Mouse (Mus musculus) gastrocnemius, adult 18-20 months (tissue): ENCODE data around the gene Slc16a10. TPM values are rescaled to one million over a fixed set of nuclear protein-coding genes. Genes with fewer than 3 reads are reported as not detected.

ENCODE experiments used
- DNase-seq: peaks from one replicate; pipeline ENCODE4 v3.0.0; 2021; ENCODE audit warnings: low spot score
- long read RNA-seq, 2 experiments: library from polyadenylated mRNA; stranded (forward); transcript quantifications; one replicate each; pipeline ENCODE4 v2.0.0; 2021
- total RNA-seq, 2 experiments: library from RNA; stranded (reverse); gene quantifications; 2 replicates each; pipeline ENCODE4 v1.2.3; 2021

Gene Slc16a10
- total RNA-seq, result 10 to 100 TPM; 44.1 to 46.2 TPM
- long read RNA-seq, experiment 1, full-length matches to known transcripts, result 92 of 129 reads
- long read RNA-seq, experiment 1, partial matches to known transcripts, result 5 of 129 reads
- long read RNA-seq, experiment 1, other reads (novel, unspliced or antisense), result 32 of 129 reads
- long read RNA-seq, experiment 2, full-length matches to known transcripts, result 56 of 88 reads
- long read RNA-seq, experiment 2, partial matches to known transcripts, result 7 of 88 reads
- long read RNA-seq, experiment 2, other reads (novel, unspliced or antisense), result 25 of 88 reads

GRCm38 (mm10) chr10:40141864-40142523, at the start of gene Slc16a10:
TSS of gene Slc16a10 (minus strand) at chr10:40142258.
- peak; percentile 96 for DNase-seq

GRCm38 (mm10) chr10:40191338-40191979, 49.4 kb upstream of the Slc16a10 start:
- DNase-seq, result no peak

DNA sequence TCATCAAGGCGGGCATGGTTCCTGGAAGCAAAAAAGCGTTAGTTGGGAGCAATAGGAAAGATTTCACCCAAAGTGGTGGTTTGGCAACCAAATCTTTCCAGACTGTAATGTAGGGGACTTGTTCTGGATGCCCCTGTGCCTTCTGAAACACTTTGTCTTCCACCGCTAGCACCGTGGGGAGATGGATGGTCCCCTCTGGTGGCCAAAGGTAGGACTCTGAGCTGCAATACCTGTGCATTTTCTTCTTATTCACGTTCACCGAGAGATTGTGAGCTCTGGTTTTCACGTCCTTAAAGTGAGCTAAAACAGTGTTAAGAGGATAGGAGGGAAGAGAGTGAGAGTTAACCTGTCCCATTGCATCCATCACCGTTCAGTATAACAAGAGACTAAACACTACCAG, 48.8 kb upstream of the Slc16a10 start:
- no peak for DNase-seq

DNA sequence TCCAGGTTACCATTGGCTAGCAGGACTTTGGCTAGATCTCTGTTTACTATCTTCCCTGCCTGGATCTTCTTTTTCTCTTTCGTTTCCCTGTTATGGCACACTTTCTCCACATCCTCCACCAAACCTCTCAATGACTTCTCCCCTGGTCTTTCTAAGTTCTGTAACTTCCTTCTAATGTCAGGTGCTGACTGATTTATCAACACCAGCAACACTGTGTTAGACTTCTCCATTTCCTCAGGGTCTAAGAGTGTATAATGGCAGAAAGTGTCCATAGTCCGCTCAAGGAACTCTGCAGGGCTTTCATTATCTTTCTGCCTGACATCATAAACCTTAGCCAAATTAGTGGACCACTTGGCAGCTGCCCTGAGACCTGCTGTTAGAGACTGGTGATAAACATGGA, 47.6 kb upstream of the Slc16a10 start:
- no peak for DNase-seq

- DNase-seq, result peak; percentile 89
These were observed 46.8 kb upstream of the Slc16a10 start for GRCm38 (mm10) chr10:40188831-40189230.

DNA sequence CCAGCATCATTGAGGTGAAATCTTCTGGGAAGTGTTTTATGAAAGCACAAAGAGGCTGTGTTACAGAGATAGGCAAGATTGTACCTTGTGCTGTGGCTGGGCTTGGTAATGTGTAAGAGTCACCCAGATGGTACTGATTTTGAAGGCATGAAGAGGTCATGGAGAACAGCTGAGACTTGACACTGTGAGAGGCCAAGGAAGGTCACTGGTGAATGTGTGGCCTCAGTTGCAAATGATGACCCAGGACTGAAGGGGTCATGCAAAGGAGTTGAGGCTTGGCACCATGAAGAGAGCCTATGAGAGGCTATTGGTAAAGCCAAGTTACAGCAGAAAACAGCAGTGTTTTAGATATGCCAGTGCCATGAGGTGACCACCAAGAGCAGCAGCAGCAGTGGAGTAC, 43.9 kb upstream of the Slc16a10 start:
- DNase-seq, result no peak

DNA sequence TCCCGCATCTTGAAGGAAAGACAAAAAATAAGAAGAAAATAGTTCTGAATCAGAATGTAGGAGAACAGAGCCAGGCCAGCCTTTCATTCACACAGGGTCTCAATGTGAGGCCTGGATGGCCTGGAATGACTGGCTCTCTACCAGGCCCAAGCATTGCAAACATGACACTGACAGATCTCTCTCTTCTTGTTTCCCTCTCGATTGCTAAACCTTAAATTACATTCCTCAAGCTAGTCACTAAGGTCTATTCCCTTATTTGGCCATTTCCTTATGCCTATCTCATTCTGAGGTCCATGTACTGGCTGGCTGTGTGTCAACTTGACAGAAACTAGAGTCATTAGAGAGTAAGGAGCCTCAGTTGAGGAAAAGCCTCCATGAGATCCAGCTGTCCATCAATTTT, 38.0 kb upstream of the Slc16a10 start:
- no peak for DNase-seq

GRCm38 (mm10) chr10:40179142-40179541, 37.1 kb upstream of the Slc16a10 start:
- no peak for DNase-seq

DNA sequence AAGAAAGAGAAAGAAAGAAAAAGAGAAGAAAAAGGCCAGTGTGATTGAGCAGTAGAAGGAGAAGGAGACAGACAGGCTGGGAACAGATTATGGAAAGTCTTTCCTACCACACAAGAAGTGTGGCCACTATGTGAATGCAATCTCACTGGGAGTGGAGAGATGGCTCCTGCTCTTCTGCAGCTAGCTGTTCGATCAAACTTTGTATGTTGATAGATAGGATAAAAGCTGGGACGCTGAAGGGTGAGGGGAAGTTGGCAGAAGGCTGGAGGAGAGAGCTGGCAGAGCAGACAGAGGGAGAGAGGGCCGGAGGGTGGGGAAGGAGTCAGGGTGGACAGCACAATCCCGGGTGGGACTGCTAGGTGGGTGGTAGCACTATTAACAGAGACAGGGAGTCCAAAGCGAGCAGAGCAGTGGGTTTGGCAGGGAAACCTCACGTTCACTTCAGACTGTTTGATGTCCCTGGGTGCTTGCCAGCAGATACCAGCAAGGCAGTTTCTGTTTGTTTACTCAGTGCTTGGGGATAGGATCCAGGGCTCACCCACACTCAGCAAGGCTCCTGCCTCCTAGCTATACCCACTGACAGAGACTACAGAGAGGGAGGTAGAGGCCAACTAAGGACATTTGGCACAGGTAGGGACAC, 35.4 kb upstream of the Slc16a10 start:
- DNase-seq, result peak; percentile 21

- no peak for DNase-seq
These were observed 30.1 kb upstream of the Slc16a10 start for GRCm38 (mm10) chr10:40172136-40172535.

GRCm38 (mm10) chr10:40171211-40171610, 29.2 kb upstream of the Slc16a10 start:
- DNase-seq, result no peak

DNA sequence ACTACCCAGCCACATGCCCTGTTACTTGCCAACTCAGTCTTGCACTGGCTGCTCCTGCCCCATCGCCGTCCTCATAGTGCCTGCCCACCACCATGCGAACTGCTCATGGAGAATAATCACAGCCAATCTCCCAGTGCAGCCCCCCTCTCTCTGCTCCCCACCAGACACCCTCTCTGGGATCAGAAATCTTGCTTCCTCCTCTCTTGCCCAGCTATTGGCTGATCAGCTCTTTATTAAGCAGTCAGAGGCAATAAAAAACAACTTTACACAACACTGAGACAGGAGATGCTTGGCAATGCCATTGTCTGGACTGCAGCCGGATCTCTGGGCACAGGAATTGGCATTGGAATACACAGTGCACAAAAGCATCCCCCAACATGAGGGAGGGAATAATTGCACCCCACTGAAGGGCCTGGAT, 28.1 kb upstream of the Slc16a10 start:
- no peak for DNase-seq

DNA sequence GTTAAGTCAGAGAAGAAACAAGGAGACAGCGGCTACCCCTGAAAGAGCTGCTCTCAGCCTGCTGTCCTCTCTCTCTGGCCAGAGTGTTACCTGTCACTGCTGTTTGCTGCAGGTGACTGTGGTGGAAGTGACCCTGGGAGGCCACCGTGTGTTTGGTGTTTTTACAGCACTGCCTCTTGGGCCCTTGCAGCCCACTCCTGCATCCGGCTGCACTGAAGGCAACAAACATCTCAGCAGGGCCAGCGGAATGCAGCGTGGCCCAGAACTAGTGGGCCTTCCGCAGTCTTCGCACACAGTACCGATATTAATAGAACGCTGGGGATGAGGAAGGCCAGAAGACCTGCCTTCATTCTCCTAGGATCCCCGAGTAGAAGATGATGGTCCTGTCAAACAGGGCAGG, 27.5 kb upstream of the Slc16a10 start:
- no peak for DNase-seq

DNA sequence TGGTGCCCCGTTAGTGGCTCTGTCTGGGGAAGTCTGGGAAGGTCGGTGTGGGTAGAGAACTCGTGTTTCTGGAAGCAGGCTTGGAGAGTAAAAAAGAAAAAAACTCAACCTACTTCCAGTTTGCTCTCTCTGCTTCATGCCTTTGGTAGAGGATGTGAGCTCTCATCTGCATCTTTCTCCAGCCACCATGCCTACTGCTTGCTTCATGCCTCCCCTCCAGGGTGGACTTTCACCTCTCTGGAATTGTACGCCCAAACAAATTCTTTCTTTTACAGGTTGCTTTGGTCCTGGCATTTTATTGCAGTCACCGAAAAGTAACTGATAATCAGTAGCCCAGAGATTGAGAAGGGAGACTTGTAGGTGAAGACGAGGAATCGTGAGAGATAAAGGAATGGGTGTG, 27.0 kb upstream of the Slc16a10 start:
- DNase-seq, result no peak

DNA sequence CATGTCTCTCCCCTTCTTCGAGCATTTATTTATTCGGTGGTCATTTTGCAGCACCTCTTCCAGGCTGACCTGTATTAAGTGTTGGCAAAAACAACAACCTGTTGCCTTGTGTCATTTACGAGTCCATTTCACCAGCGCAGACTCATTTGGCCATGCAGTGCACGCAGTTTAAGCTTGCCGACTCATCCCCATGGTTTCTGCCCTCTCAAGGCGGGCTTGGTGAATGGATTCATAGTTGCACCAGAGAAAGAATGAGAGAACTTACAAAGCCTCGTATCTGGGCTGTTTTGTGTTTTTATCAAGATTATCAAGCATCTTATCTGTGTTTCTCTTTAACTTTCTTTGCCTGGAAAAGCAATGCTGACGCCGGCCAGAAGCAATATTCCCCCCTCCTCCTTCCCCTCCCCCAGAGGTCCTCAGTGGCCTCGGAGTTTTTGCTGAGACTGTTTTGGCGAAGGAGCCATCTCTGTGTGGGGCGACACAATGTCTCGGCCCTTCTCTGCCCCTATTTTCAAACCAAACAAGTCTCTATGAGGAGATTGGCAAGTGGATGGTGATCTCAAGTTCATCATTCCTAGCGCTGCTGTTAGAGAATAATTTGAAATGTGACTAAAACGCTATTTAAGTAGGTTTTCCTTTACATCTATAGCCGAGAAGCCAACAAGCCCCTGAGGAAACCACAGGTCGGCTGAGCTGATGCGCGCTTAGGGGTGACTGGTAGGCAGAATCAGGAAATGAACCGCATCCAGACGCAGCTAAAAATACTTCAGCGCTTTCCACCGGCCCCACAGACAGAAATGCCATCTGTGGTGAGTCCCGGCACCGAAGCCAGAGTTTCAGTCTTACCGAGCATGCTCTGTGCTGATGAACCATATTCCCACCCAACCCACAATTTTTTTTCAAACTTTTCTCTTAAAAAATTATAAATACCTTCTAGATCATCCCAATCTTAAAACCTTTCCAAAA, 22.6 kb upstream of the Slc16a10 start:
- peak; percentile 30 for DNase-seq

GRCm38 (mm10) chr10:40163914-40164313, 21.9 kb upstream of the Slc16a10 start:
- DNase-seq, result no peak

DNA sequence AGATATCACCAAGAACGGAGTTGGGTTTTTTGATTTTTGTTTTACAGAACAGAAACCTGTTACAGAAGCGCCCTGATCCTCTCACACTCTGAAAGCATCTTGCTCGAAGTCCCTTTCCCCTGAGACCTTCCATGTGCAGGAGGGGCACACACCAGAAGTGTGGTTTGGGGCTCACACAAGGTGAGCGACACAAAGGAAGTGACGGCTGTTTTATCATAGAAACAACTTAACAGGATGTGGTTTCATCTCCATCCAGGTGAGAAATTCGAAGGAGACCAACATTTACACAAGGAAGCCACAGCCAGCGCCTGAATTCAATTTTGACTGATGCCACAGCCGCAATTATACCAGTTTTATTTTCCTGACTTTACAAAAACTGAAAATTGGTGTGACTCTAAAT, 21.3 kb upstream of the Slc16a10 start:
- DNase-seq, result no peak

DNA sequence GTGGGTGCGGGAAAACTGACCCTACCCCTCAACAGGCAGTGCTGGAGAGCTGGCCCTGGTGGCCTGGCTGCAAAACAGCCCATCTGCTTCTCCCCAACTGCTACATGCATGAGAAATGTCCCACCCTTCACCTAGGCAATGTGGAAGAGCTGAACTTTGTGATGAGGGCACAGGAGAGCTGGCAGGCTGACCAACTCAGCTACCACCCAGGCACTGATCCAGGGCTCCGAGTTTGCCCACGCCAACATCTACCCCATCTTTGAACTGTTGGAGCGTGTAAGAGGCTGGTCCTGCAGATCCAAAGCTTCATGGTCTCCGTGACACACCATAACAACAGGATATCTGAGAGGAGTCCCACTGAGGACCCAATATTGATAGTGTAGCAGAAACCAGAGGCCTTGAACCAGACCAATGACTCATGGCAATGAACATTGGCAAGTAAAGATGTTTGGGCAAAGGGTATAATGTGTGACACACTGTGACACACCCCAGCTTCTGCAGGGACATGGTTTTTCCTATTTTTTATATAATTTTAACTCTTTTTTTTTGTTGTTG, 19.7 kb upstream of the Slc16a10 start:
- DNase-seq, result no peak

DNA sequence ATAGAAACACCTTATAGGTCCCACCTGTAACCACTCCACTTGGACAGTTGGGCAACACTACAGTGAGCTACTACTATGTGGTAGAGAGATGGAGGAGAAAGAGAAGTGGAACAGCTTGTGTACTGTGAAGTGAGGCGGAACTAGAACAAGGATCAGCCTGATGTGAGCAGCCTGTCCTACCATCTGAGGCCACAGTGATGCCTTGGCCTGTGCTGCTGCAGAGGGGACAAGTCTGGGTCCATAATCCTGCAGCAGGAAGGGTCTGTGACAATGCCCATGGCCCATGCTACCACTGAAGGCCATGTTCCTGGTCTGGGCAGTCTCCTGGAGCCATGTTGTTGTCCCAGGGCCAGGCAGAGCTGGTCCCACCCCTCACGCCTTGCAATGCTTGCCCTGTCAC, 19.2 kb upstream of the Slc16a10 start:
- DNase-seq, result no peak

GRCm38 (mm10) chr10:40152550-40152857, 10.4 kb upstream of the Slc16a10 start:
- DNase-seq, result no peak
